ENCODE assay signal across 9 mouse cellular contexts in the genomic region with DNA sequence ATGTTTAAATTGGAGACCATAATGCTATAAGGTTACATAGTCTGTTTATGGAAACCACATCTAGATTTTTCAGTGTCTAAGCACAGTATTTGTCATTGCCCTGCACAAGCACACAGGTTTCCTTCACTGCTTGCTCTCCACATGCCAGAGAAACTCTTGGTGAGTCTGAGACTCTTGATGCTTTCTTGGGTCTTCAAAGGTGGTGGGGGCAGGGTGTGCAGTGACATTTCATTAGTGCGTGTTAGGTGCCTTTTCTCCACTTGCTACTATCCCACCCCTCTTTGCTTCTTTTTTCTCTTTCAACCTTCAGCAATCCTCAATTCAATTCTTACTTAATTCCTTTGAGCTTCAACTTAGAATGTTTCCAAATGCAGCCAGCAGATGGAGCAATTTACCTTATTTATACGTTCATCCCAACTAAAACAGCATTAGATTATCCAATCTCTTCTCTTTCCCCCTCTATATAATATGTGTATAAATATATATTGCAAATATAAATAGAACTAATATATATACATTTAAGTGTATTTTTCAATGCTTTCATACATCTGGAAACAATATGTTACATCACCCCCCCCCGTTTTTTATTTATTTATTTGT.
DNase-seq lines count a peak whose midpoint lies in the region; TF ChIP-seq lines count a peak whose summit lies in the region.
"Had no signal": no experiment of that assay in that cellular context is flagged by ENCODE, and none has a peak within 500 bp of the region (broad histone marks: within the 10 kb centered on the region; RNA-seq: fewer than 3 reads in every experiment).

No protein-coding gene starts in this region.

- H3K27ac ChIP-seq in layer of hippocampus, adult 2 months: no peak overlapping the region
- H3K27ac ChIP-seq: heart, embryonic 15.5 days had no signal

- TF ChIP-seq CTCF in layer of hippocampus, adult 2 months (conservative IDR thresholded peaks at IDR 0.05): peak; percentile 83

- H3K4me3 ChIP-seq in layer of hippocampus, adult 2 months: no peak overlapping the region
- H3K4me3 ChIP-seq: heart, embryonic 15.5 days had no signal

- DNase-seq in gastrocnemius, postnatal 10 days: peak; percentile 25
- no peak for DNase-seq in gastrocnemius, postnatal 25 days
- peak; percentile 13 for DNase-seq in ovary, postnatal 14 days (ENCODE audit: low spot score)
- no peak for DNase-seq in ovary, adult 18-20 months (ENCODE audit: low spot score)
- DNase-seq in embryo, embryonic 9.5 days (ENCODE audit: extremely low spot score): peak; percentile 30
- peak; percentile 44 to 64 for DNase-seq in layer of hippocampus, adult 2 months (ENCODE audit: low spot score in 2 of 2)
- peak; percentile 62 to 75 for DNase-seq in right cerebral cortex, adult 2 months (ENCODE audit: low spot score in 2 of 2)
- no peak for DNase-seq in spleen, postnatal 36 days (ENCODE audit: low spot score in 2 of 2)

Comparison
In these comparisons a context has a peak if more than half of its experiments do, and no peak if none do; other contexts are left out.
1. DNase-seq: peak in gastrocnemius, postnatal 10 days (single experiment), ovary, postnatal 14 days (single experiment), embryo, embryonic 9.5 days (single experiment), layer of hippocampus, adult 2 months (2 of 2) and right cerebral cortex, adult 2 months (2 of 2); none in gastrocnemius, postnatal 25 days (single experiment), ovary, adult 18-20 months (single experiment) and spleen, postnatal 36 days (0 of 2).